Mouse (Mus musculus): ENCODE results near the gene Zfp991. TPM values are rescaled to one million over a fixed set of nuclear protein-coding genes. Genes with fewer than 3 reads are reported as not detected.
A peak's percentile ranks its signal among the peaks of the same experiment; 100 is the strongest.
"Not testable (repeated sequence)": the region's sequence is repeated elsewhere in the genome, so short reads cannot be mapped to it uniquely, and the experiment has no call there.

Gene Zfp991
- total RNA-seq (2015; ENCODE audit: low replicate concordance) (4.8 and 6.9 TPM in 2 replicates), total RNA-seq (2017; ENCODE audit: low replicate concordance) (5.5 and 7.5 TPM in 2 replicates)

GRCm38 (mm10) chr4:147131837-147132459 is at the start of gene Zfp991:
TSS of gene Zfp991 (plus strand) at chr4:147132038.
- ATAC-seq (replicated peaks; ENCODE audit: low FRiP score, poor library complexity, severe bottlenecking), result peak; percentile 64; the same call in 1 of the 2 replicates

- ATAC-seq (replicated peaks; ENCODE audit: low FRiP score, poor library complexity, severe bottlenecking), result not testable (repeated sequence)
These were observed 36.2 kb upstream of the Zfp991 start for GRCm38 (mm10) chr4:147095641-147096040.

GRCm38 (mm10) chr4:147101666-147102626 is 29.9 kb upstream of the Zfp991 start:
- not testable (repeated sequence) for ATAC-seq (replicated peaks; ENCODE audit: low FRiP score, poor library complexity, severe bottlenecking)

DNA sequence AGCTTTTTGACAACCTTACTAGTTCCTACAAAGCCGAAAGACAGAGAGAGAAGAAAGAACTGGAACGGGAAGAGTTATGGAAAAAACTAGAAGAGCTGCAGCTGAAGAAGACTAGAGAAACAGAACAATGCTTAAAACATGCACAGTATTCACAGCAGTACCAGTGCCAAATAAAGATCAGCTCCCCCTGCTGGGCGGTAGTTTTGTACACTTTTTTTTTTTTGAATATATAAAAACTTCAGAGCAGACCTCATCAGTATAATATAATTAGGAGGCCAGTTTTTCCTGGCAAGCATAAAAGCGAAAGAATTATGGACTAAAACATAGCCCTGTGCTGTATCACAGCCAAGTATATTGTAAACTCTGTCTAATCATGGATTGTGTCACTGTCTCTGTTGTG is 28.0 kb upstream of the Zfp991 start:
- ATAC-seq (replicated peaks; ENCODE audit: low FRiP score, poor library complexity, severe bottlenecking), result not testable (repeated sequence)

- not testable (repeated sequence) for ATAC-seq (replicated peaks; ENCODE audit: low FRiP score, poor library complexity, severe bottlenecking)
These were observed 14.0 kb upstream of the Zfp991 start for GRCm38 (mm10) chr4:147117839-147118238.

DNA sequence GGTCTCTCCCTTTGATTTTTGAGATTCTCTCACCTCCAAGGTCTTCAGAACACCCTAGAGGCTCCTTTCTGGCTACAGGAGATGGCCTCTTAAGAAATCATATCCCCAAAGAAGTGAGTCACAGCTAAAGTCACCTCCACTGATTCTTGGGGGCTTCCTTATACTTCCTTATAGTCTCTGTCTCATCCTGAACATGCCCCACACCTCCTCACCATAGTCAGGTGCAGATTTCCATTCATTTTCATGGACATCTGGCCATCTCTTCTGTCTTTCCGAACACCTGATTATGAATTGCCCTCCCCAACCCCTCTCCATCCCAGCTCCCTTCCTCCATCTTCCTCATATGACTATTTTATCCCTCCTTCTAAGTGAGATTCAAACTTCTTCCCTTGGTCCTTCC is 9.6 kb upstream of the Zfp991 start:
- ATAC-seq (replicated peaks; ENCODE audit: low FRiP score, poor library complexity, severe bottlenecking), result not testable (repeated sequence)

DNA sequence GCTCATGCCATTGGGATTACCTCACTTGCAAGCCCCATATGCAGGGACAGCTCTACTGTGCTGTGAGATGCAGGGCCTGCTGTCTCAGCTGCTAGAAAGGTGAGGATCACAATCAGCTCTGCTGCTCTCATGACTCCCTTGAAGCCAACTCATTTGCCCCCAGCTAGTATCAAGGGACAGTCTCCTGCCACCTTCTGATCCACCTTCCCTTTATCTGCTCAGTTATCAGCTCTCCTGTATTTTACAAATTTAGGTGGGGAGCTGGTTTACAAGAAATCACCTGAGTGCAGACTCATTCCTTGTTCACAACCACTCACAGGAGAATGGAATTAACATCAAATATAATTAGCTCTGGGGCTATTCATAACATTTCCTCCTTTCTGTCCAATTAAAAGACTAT is 8.0 kb upstream of the Zfp991 start:
- not testable (repeated sequence) for ATAC-seq (replicated peaks; ENCODE audit: low FRiP score, poor library complexity, severe bottlenecking)

- ATAC-seq (replicated peaks; ENCODE audit: low FRiP score, poor library complexity, severe bottlenecking), result not testable (repeated sequence)
These were observed 7.2 kb upstream of the Zfp991 start for GRCm38 (mm10) chr4:147124400-147125306.

DNA sequence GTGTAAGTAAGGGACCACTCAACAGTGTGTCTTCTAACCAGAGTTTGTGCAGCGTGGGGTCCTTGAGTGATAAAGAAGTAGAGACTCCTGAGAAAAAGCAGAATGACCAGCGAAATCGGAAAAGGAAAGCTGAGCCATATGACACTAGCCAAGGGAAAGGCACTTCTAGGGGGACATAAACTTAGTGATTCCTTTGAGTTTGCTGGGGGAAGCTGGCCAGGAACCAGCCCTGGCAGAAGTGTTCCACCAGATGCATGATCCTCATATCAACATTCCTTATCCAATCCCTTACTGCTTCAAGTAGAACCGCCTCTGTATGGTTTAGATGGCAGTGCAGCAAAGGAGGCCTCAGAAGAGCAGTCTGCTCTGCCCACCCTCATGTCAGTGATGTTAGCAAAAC is 6.5 kb upstream of the Zfp991 start:
- ATAC-seq (replicated peaks; ENCODE audit: low FRiP score, poor library complexity, severe bottlenecking), result not testable (repeated sequence)

- ATAC-seq (replicated peaks; ENCODE audit: low FRiP score, poor library complexity, severe bottlenecking), result not testable (repeated sequence)
These were observed 6.0 kb upstream of the Zfp991 start for GRCm38 (mm10) chr4:147125870-147126269.

GRCm38 (mm10) chr4:147126435-147126834 is 5.4 kb upstream of the Zfp991 start:
- ATAC-seq (replicated peaks; ENCODE audit: low FRiP score, poor library complexity, severe bottlenecking), result not testable (repeated sequence)

- ATAC-seq (replicated peaks; ENCODE audit: low FRiP score, poor library complexity, severe bottlenecking), result not testable (repeated sequence)
These were observed 4.7 kb upstream of the Zfp991 start for GRCm38 (mm10) chr4:147127137-147127536.

- not testable (repeated sequence) for ATAC-seq (replicated peaks; ENCODE audit: low FRiP score, poor library complexity, severe bottlenecking)
These were observed 3.7 kb upstream of the Zfp991 start for GRCm38 (mm10) chr4:147128152-147128551.

DNA sequence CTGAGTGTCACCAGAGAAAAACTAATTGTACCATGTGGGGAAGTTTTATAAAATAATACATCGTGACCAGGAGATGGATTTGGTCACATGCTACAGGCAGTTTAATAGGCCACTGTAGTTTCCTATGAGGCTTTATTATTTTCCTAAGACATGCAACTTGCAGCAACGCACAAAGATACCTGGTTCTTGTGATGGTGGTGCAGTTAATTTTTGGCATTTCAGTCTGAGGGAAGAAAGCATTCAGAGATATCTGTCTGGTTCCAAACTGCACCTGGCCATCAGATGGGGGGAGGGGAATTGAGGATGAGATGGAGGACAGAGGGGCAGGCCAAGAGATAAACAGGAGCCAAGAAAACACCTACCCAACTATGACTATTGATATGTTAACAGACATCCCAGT is 1.8 kb downstream of the Zfp991 start:
- ATAC-seq (replicated peaks; ENCODE audit: low FRiP score, poor library complexity, severe bottlenecking), result not testable (repeated sequence)

- not testable (repeated sequence) for ATAC-seq (replicated peaks; ENCODE audit: low FRiP score, poor library complexity, severe bottlenecking)
These were observed 9.9 kb downstream of the Zfp991 start for GRCm38 (mm10) chr4:147141757-147142156.

DNA sequence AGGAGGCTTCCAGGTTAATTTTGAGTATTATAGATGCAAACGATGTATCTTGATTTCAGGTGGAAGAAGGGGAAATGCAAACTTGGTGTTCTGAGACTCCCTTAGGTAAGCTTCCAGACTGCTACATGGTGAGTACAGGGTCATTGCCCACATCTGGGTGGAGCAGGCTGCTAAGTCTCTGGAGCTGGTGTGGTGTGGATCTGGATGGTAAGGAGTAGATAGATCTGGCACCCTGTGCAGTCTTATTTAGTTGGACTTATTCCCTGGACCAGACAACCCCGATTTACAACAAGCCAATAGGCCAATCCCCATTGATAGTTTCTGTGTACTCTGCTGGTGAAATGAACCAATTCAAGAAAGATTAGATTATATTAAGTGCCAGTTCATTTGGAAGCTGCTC is 33.4 kb downstream of the Zfp991 start:
- not testable (repeated sequence) for ATAC-seq (replicated peaks; ENCODE audit: low FRiP score, poor library complexity, severe bottlenecking)

GRCm38 (mm10) chr4:147170547-147170946 is 38.7 kb downstream of the Zfp991 start:
- ATAC-seq (replicated peaks; ENCODE audit: low FRiP score, poor library complexity, severe bottlenecking), result not testable (repeated sequence)

GRCm38 (mm10) chr4:147171557-147171956 is 39.7 kb downstream of the Zfp991 start:
- not testable (repeated sequence) for ATAC-seq (replicated peaks; ENCODE audit: low FRiP score, poor library complexity, severe bottlenecking)

GRCm38 (mm10) chr4:147176279-147176880 is 44.5 kb downstream of the Zfp991 start:
- ATAC-seq (replicated peaks; ENCODE audit: low FRiP score, poor library complexity, severe bottlenecking), result not testable (repeated sequence)
